Mouse (Mus musculus): ENCODE results near the gene Galt. TPM values are rescaled to one million over a fixed set of nuclear protein-coding genes. Genes with fewer than 3 reads are reported as not detected.
A peak's percentile ranks its signal among the peaks of the same experiment; 100 is the strongest.

Galt gene
- polyA plus RNA-seq, 1 experiment from 2014 or later = 43.4 TPM

- ATAC-seq (ENCODE audit: insufficient number of reproducible peaks, insufficient read depth, low FRiP score, low TSS enrichment, low read depth) = no peak
- Histone ChIP-seq H3K36me3 (peaks cover 38% of the 10 kb centered on the region), H3K4me1 (peaks cover 48% of the 10 kb centered on the region), H3K9ac (no peak overlapping the region), H3K27ac (no peak overlapping the region), H3K27me3 (no peaks in the 10 kb centered on the region), H3K9me3 (no peaks in the 10 kb centered on the region), H3K4me2 (0 out of 2 replicates have a peak overlapping the region, but pooled peaks have one; percentile 78), H3K4me3 (no peak overlapping the region)
- WGBS = 76% methylated on average over 8 of the region's 8 CpGs
Observed at GRCm38 (mm10) chr4:41715082-41715481, 39.9 kb upstream of the Galt start.

DNA sequence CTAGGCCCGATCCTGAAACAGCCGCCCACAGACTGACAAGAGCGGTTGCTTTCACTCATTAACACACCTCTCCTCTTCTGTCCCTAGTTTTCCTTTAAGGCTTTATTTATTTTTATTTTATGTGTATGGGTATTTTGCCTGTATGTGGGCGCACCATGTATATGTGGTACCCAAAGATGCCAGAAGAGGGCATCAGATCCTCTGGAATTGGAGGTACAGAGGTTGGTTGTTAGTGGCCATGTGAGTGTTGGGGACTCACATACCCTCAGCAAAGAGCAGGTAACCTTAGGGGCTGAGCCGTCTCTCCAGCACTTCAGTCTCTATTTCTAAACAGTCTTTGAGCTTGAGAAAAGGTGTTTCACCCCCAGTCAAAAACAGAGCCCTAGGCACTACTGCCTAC, 39.4 kb upstream of the Galt start:
- Histone ChIP-seq H3K27ac (no peak overlapping the region), H3K27me3 (no peaks in the 10 kb centered on the region), H3K9ac (no peak overlapping the region), H3K4me3 (no peak overlapping the region), H3K9me3 (no peaks in the 10 kb centered on the region), H3K4me1 (peaks cover 48% of the 10 kb centered on the region), H3K36me3 (peaks cover 35% of the 10 kb centered on the region), H3K4me2 (no peak overlapping the region)
- WGBS = 81% methylated on average over 5 of the region's 5 CpGs
- ATAC-seq (ENCODE audit: insufficient number of reproducible peaks, insufficient read depth, low FRiP score, low TSS enrichment, low read depth) = no peak

GRCm38 (mm10) chr4:41716834-41717233, 38.2 kb upstream of the Galt start:
- ATAC-seq (ENCODE audit: insufficient number of reproducible peaks, insufficient read depth, low FRiP score, low TSS enrichment, low read depth) = no peak
- Histone ChIP-seq H3K9ac (peak overlapping the region; percentile 52), H3K4me3 (no peak overlapping the region), H3K9me3 (no peaks in the 10 kb centered on the region), H3K27ac (peak overlapping the region; percentile 55), H3K27me3 (no peaks in the 10 kb centered on the region), H3K36me3 (peaks cover 35% of the 10 kb centered on the region), H3K4me2 (no peak overlapping the region; the same call in 1 of the 2 replicates), H3K4me1 (peaks cover 44% of the 10 kb centered on the region)
- 22% methylated on average over 6 of the region's 6 CpGs for WGBS

DNA sequence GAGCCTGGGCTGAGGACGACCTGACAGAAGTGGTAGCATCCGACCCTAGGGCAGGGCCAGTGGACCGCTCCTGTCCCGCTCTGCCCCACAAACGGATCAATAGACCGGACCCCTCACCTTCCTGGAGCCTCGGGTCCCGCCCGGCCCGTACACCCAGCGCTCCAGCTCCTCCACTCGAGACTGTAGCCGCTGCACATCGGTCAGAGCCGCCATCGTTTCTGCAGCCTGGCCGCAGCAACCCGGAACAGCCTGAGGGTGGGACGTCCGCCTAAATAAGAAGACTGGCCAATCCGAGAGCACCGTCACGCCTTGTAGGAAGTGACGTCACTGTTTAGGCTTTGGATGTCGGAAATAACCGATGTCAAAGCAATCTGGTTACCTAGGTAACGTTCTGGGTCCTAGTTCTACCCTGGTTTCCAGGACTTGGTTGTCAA, 32.1 kb upstream of the Galt start, which contains the start of gene Dctn3:
Gene Dctn3 (minus strand): TSS at position 253 of the 434 bp plus-strand sequence.
- Histone ChIP-seq H3K27me3 (peaks cover 44% of the 10 kb centered on the region), H3K27ac (no peak within 1 kb of the TSS), H3K4me1 (peaks cover 27% of the 10 kb centered on the region), H3K4me3 (peak within 1 kb of the TSS; percentile 82), H3K4me2 (peak within 1 kb of the TSS; percentile 78), H3K9ac (peak within 1 kb of the TSS; percentile 89), H3K36me3 (peaks cover 19% of the 10 kb centered on the region), H3K9me3 (no peaks in the 10 kb centered on the region)
- under 1% methylated on average over 27 of the region's 27 CpGs for WGBS
- peak; percentile 82 for ATAC-seq (ENCODE audit: insufficient number of reproducible peaks, insufficient read depth, low FRiP score, low TSS enrichment, low read depth)

- Histone ChIP-seq H3K4me3 (no peak overlapping the region), H3K36me3 (no peaks in the 10 kb centered on the region), H3K9ac (no peak overlapping the region), H3K4me1 (peaks cover 30% of the 10 kb centered on the region), H3K9me3 (no peaks in the 10 kb centered on the region), H3K27ac (no peak overlapping the region), H3K4me2 (no peak overlapping the region), H3K27me3 (peaks cover 81% of the 10 kb centered on the region)
- no peak for ATAC-seq (ENCODE audit: insufficient number of reproducible peaks, insufficient read depth, low FRiP score, low TSS enrichment, low read depth)
- 13% methylated on average over 20 of the region's 20 CpGs for WGBS
Observed at GRCm38 (mm10) chr4:41726826-41727621, 28.0 kb upstream of the Galt start.

DNA sequence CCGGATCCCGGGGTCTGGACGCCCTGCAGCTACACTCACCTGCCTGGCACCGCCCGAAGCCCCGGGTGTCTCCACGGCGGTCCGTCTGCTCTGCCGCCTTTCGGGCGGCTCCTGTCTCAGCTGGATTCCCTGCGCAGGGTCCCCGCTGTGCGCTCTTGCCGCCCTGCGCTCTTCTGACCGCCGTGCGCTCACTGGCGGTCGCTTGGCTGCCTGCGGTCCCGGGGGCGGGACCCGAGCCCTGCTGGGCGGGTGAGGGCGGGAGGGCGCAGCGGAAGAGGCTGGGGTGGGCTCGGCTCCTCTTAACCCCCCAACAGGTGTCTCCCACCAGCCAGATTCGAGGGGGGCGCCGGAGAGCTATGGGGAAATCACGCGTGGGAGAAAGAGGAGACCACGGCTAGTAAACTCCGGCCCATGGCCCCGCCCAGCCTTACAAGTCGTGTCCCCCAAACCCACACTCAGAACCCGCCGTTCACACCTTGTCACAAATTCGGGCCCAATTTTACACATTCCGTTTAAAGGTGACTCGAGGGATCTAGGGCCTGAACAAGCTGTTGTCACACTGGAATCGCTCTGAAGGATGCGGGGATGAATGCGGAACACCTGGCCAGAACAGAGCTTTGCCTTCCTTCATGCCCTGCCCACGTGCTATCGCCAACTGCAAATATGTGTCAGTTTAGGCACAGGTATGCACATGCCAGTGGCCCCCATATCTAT, 23.8 kb upstream of the Galt start, which contains the start of gene Arid3c:
Gene Arid3c (minus strand): TSS at position 91 of the 714 bp plus-strand sequence.
- Histone ChIP-seq H3K4me3 (peak within 1 kb of the TSS; percentile 44), H3K9me3 (no peaks in the 10 kb centered on the region), H3K4me2 (peak within 1 kb of the TSS; percentile 74), H3K27ac (no peak within 1 kb of the TSS), H3K9ac (peak within 1 kb of the TSS; percentile 52), H3K27me3 (peaks cover 70% of the 10 kb centered on the region), H3K4me1 (peaks cover 16% of the 10 kb centered on the region), H3K36me3 (no peaks in the 10 kb centered on the region)
- no peak for ATAC-seq (ENCODE audit: insufficient number of reproducible peaks, insufficient read depth, low FRiP score, low TSS enrichment, low read depth)
- WGBS = 1% methylated on average over 50 of the region's 50 CpGs

GRCm38 (mm10) chr4:41737602-41738255, 17.3 kb upstream of the Galt start:
- ATAC-seq (ENCODE audit: insufficient number of reproducible peaks, insufficient read depth, low FRiP score, low TSS enrichment, low read depth) = no peak
- whole genome bisulfite sequencing = 43% methylated on average over 8 of the region's 8 CpGs
- H3K9ac ChIP-seq = no peak overlapping the region
- no peak overlapping the region for H3K4me2 ChIP-seq
- H3K4me1 ChIP-seq = peaks cover 16% of the 10 kb centered on the region
- H3K27me3 ChIP-seq = peaks cover 10% of the 10 kb centered on the region
- no peak overlapping the region for H3K4me3 ChIP-seq
- H3K9me3 ChIP-seq = no peaks in the 10 kb centered on the region
- no peak overlapping the region for H3K27ac ChIP-seq
- peaks cover 12% of the 10 kb centered on the region for H3K36me3 ChIP-seq

DNA sequence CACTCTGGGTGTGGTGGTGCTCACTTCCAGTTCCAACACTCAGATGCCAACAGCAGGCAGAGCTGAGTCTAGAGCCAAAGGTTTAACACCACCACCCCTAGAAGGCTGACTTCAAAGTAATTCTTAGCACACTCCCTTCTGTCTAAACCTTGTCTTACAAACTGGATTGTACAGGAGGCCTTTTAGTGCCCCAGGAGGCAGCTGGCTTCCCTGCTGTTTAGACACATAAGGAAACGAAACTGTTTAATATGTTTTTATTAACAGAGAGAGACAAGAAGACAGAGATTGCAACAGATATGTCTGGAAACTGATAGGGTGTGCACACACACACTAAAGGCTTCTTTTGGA, 16.8 kb upstream of the Galt start:
- Histone ChIP-seq H3K4me2 (no peak overlapping the region), H3K4me3 (no peak overlapping the region), H3K27ac (no peak overlapping the region), H3K4me1 (peaks cover 16% of the 10 kb centered on the region), H3K36me3 (peaks cover 12% of the 10 kb centered on the region), H3K9ac (no peak overlapping the region), H3K27me3 (peaks cover 5% of the 10 kb centered on the region), H3K9me3 (no peaks in the 10 kb centered on the region)
- 77% methylated on average over 1 of the region's 1 CpGs for WGBS
- no peak for ATAC-seq (ENCODE audit: insufficient number of reproducible peaks, insufficient read depth, low FRiP score, low TSS enrichment, low read depth)

GRCm38 (mm10) chr4:41739260-41739659, 15.8 kb upstream of the Galt start:
- Histone ChIP-seq H3K9me3 (no peaks in the 10 kb centered on the region), H3K27ac (no peak overlapping the region), H3K36me3 (peaks cover 12% of the 10 kb centered on the region), H3K4me2 (peak overlapping the region; percentile 90), H3K4me3 (no peak overlapping the region), H3K4me1 (peaks cover 16% of the 10 kb centered on the region), H3K27me3 (no peaks in the 10 kb centered on the region), H3K9ac (no peak overlapping the region; the same call in 1 of the 2 replicates)
- WGBS = 90% methylated on average over 13 of the region's 13 CpGs
- ATAC-seq (ENCODE audit: insufficient number of reproducible peaks, insufficient read depth, low FRiP score, low TSS enrichment, low read depth) = no peak

GRCm38 (mm10) chr4:41740380-41741157, 14.5 kb upstream of the Galt start:
- peaks cover 16% of the 10 kb centered on the region for H3K4me1 ChIP-seq
- H3K27me3 ChIP-seq = no peaks in the 10 kb centered on the region
- peak overlapping the region; percentile 75 for H3K4me3 ChIP-seq
- peak overlapping the region; percentile 88 for H3K27ac ChIP-seq
- no peaks in the 10 kb centered on the region; the same call in 1 of the 2 replicates for H3K9me3 ChIP-seq
- WGBS = under 1% methylated on average over 48 of the region's 48 CpGs
- H3K36me3 ChIP-seq = peaks cover 12% of the 10 kb centered on the region
- ATAC-seq (ENCODE audit: insufficient number of reproducible peaks, insufficient read depth, low FRiP score, low TSS enrichment, low read depth) = peak; percentile 79
- H3K9ac ChIP-seq = peak overlapping the region; percentile 88
- H3K4me2 ChIP-seq = peak overlapping the region; percentile 90

DNA sequence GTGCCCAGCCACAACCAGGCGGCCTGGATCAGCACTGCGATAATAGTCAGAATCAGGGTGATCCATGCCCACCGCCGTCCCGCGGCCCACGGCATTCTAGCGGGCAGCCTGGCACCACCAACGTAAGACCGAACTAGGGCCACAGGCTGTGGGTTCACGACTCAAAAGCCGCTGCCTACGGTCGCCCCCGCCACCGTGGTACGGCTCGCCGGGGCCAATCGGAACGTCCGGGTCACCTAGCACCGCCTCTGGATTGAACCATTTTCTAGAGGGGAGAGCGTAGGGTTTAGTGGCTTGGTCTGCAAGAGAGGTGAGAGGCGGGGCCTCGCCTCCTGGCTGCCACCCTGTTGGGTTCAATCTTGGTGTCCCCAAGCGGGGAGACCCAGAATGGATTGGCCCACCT, 13.9 kb upstream of the Galt start:
- peak; percentile 93 for ATAC-seq (ENCODE audit: insufficient number of reproducible peaks, insufficient read depth, low FRiP score, low TSS enrichment, low read depth)
- 0% methylated on average over 27 of the region's 27 CpGs for WGBS
- Histone ChIP-seq H3K9ac (peak overlapping the region; percentile 88), H3K9me3 (peaks cover 4% of the 10 kb centered on the region), H3K27me3 (no peaks in the 10 kb centered on the region), H3K4me2 (peak overlapping the region; percentile 90), H3K36me3 (peaks cover 16% of the 10 kb centered on the region), H3K27ac (peak overlapping the region; percentile 88), H3K4me3 (peak overlapping the region; percentile 75), H3K4me1 (peaks cover 16% of the 10 kb centered on the region)
